Mouse (Mus musculus) midbrain, embryonic 14.5 days (tissue): ENCODE measurements around the gene Ptprn. TPM values are rescaled to one million over a fixed set of nuclear protein-coding genes. Genes with fewer than 3 reads are reported as not detected.
A peak's percentile ranks its signal among the peaks of the same experiment; 100 is the strongest.

Experiments
- ATAC-seq: fragments of 200-750 bp; cut with Nextera tagmentation; 2 replicates; pipeline ENCODE4 v1.8.0; 2017; ENCODE audit warnings: moderate number of reproducible peaks, moderate library complexity; ENCODE audit not compliant: low FRiP score, low TSS enrichment
- DNase-seq: peaks from one replicate; pipeline ENCODE4 v3.0.0-alpha.2; 2015
- H3K27ac ChIP-seq: fragments of 300-500 bp; sonication (generic); replicated peaks from 2 replicates; pipeline ENCODE4 v1.5.1; 2014; ENCODE audit warnings: mild to moderate bottlenecking, low read depth, low read length, moderate library complexity
- H3K27me3 ChIP-seq: fragments of 300-500 bp; sonication (generic); 2 replicates; pipeline ENCODE4 v1.6.1; 2014; ENCODE audit warnings: low read length, control low read depth, mixed read lengths; ENCODE audit not compliant: control insufficient read depth, insufficient read depth
- H3K36me3 ChIP-seq: fragments of 300-500 bp; sonication (generic); 2 replicates; pipeline ENCODE4 v1.6.1; 2014; ENCODE audit warnings: low read length, control low read depth; ENCODE audit not compliant: control insufficient read depth, insufficient read depth
- H3K4me1 ChIP-seq: fragments of 300-500 bp; sonication (generic); 2 replicates; pipeline ENCODE4 v1.6.1; 2014; ENCODE audit warnings: mild to moderate bottlenecking, antibody characterized with exemption, low read length, control low read depth; ENCODE audit not compliant: control insufficient read depth, insufficient read depth
- H3K4me2 ChIP-seq: fragments of 300-500 bp; sonication (generic); 2 replicates; pipeline ENCODE4 v1.6.1; 2014; ENCODE audit warnings: mild to moderate bottlenecking, low read length, moderate library complexity
- H3K4me3 ChIP-seq: fragments of 300-500 bp; sonication (generic); replicated peaks from 2 replicates; pipeline ENCODE4 v1.5.1; 2014; ENCODE audit warnings: low read depth, low read length
- H3K9ac ChIP-seq: fragments of 300-500 bp; sonication (generic); replicated peaks from 2 replicates; pipeline ENCODE4 v1.6.1; 2014; ENCODE audit warnings: mild to moderate bottlenecking, low read length, moderate library complexity
- H3K9me3 ChIP-seq: fragments of 300-500 bp; sonication (generic); 2 replicates; pipeline ENCODE4 v1.6.1; 2016; ENCODE audit warnings: low read length, control low read depth, mixed read lengths; ENCODE audit not compliant: control insufficient read depth
- WGBS: fragments of 180-500 bp; shearing (Covaris S2); extraction: QIAGEN DNeasy Blood & Tissue Kit; methylation state at CpG from one replicate; pipeline ENCODE4 v1.1.7; 2014; 5-methylcytosine and 5-hydroxymethylcytosine counted together
- polyA plus RNA-seq: library from polyadenylated mRNA; unstranded; fragments of >200 nt; fragmentation: Nextera tagmentation; extraction: Ambion mirVana; gene quantifications from 2 replicates; pipeline ENCODE4 v1.2.1, GENCODE M21; 2014

Ptprn gene
- polyA plus RNA-seq, 1 experiment from 2014 or later: 16.6 TPM

- DNase-seq: no peak
- peaks cover 25% of the 10 kb centered on the region for H3K27me3 ChIP-seq
- ATAC-seq: no peak
- H3K9me3 ChIP-seq: no peaks in the 10 kb centered on the region
- no peak overlapping the region for H3K4me3 ChIP-seq
- peaks cover 32% of the 10 kb centered on the region for H3K36me3 ChIP-seq
- no peak overlapping the region for H3K27ac ChIP-seq
- peaks cover 31% of the 10 kb centered on the region for H3K4me1 ChIP-seq
- H3K4me2 ChIP-seq: no peak overlapping the region
- H3K9ac ChIP-seq: no peak overlapping the region
- 77% methylated on average over 2 of the region's 2 CpGs for WGBS
These were observed 49.9 kb downstream of the Ptprn start for GRCm38 (mm10) chr1:75214442-75214841.

- H3K4me2 ChIP-seq: no peak overlapping the region
- H3K36me3 ChIP-seq: peaks cover 32% of the 10 kb centered on the region
- no peak overlapping the region for H3K4me3 ChIP-seq
- peaks cover 15% of the 10 kb centered on the region; the same call in 1 of the 2 replicates for H3K27me3 ChIP-seq
- peaks cover 27% of the 10 kb centered on the region for H3K4me1 ChIP-seq
- DNase-seq (no peak), ATAC-seq (no peak)
- H3K9me3 ChIP-seq: no peaks in the 10 kb centered on the region
- 92% methylated on average over 7 of the region's 7 CpGs for WGBS
- no peak overlapping the region for H3K27ac ChIP-seq
- H3K9ac ChIP-seq: no peak overlapping the region
These were observed 51.2 kb downstream of the Ptprn start for GRCm38 (mm10) chr1:75213096-75213495.

GRCm38 (mm10) chr1:75212542-75212941 is 51.8 kb downstream of the Ptprn start:
- H3K27ac ChIP-seq: no peak overlapping the region
- peaks cover 32% of the 10 kb centered on the region for H3K36me3 ChIP-seq
- no peak overlapping the region for H3K9ac ChIP-seq
- no peak overlapping the region for H3K4me2 ChIP-seq
- peaks cover 9% of the 10 kb centered on the region; the same call in 1 of the 2 replicates for H3K27me3 ChIP-seq
- no peaks in the 10 kb centered on the region for H3K9me3 ChIP-seq
- 90% methylated on average over 4 of the region's 4 CpGs for WGBS
- DNase-seq: no peak
- no peak overlapping the region for H3K4me3 ChIP-seq
- ATAC-seq: no peak
- H3K4me1 ChIP-seq: peaks cover 27% of the 10 kb centered on the region

- H3K4me2 ChIP-seq: peak overlapping the region; percentile 96
- ATAC-seq (no peak), DNase-seq (no peak)
- H3K27ac ChIP-seq: 0 out of 2 replicates have a peak overlapping the region, but pooled peaks have one; percentile 6
- H3K36me3 ChIP-seq: peaks cover 32% of the 10 kb centered on the region
- WGBS: 12% methylated on average over 17 of the region's 17 CpGs
- H3K9ac ChIP-seq: peak overlapping the region; percentile 74
- H3K4me3 ChIP-seq: peak overlapping the region; percentile 71
- no peaks in the 10 kb centered on the region for H3K9me3 ChIP-seq
- H3K27me3 ChIP-seq: no peaks in the 10 kb centered on the region
- peaks cover 27% of the 10 kb centered on the region for H3K4me1 ChIP-seq
These were observed 53.1 kb downstream of the Ptprn start for GRCm38 (mm10) chr1:75211141-75211708.

GRCm38 (mm10) chr1:75210136-75211087 is 53.9 kb downstream of the Ptprn start, which contains the start of the genes Glb1l and Stk16:
Gene Glb1l, minus strand, starts transcription at chr1:75210813.
Gene Stk16, plus strand, starts transcription at chr1:75210838.
- Histone ChIP-seq H3K4me2 (peak within 1 kb of the TSS; percentile 96), H3K9me3 (no peaks in the 10 kb centered on the region), H3K36me3 (peaks cover 27% of the 10 kb centered on the region), H3K4me1 (peaks cover 27% of the 10 kb centered on the region), H3K9ac (peak within 1 kb of the TSS; percentile 74), H3K27ac (0 out of 2 replicates have a peak within 1 kb of the TSS, but pooled peaks have one; percentile 6), H3K27me3 (no peaks in the 10 kb centered on the region), H3K4me3 (peak within 1 kb of the TSS; percentile 71)
- WGBS: 5% methylated on average over 42 of the region's 42 CpGs
- DNase-seq (peak; percentile 98), ATAC-seq (peak; percentile 94)

GRCm38 (mm10) chr1:75208967-75209678 is 55.2 kb downstream of the Ptprn start:
- Histone ChIP-seq H3K9ac (peak overlapping the region; percentile 42), H3K27ac (no peak overlapping the region), H3K4me1 (peaks cover 27% of the 10 kb centered on the region), H3K4me2 (peak overlapping the region; percentile 96), H3K9me3 (no peaks in the 10 kb centered on the region), H3K4me3 (peak overlapping the region; percentile 71), H3K36me3 (peaks cover 20% of the 10 kb centered on the region), H3K27me3 (no peaks in the 10 kb centered on the region)
- 12% methylated on average over 34 of the region's 34 CpGs for WGBS
- ATAC-seq (no peak), DNase-seq (peak; percentile 14)

GRCm38 (mm10) chr1:75201236-75201635 is 63.1 kb downstream of the Ptprn start:
- 79% methylated on average over 1 of the region's 1 CpGs for WGBS
- Histone ChIP-seq H3K4me1 (no peaks in the 10 kb centered on the region), H3K4me2 (no peak overlapping the region), H3K27ac (no peak overlapping the region), H3K36me3 (peaks cover 45% of the 10 kb centered on the region), H3K4me3 (no peak overlapping the region), H3K9me3 (no peaks in the 10 kb centered on the region), H3K9ac (no peak overlapping the region), H3K27me3 (no peaks in the 10 kb centered on the region)
- DNase-seq: no peak
- ATAC-seq: no peak
